11 mouse cellular contexts compared by ENCODE assay signal in genomic region chr2:135745126-135745525, GRCm38 (mm10).
A peak's percentile ranks its signal among the peaks of the same experiment; 100 is the strongest.
DNase-seq lines count a peak whose midpoint lies in the region; ATAC-seq lines count a peak whose summit lies in the region.
"Had no signal": no experiment of that assay in that cellular context is flagged by ENCODE, and none has a peak within 500 bp of the region (broad histone marks: within the 10 kb centered on the region; RNA-seq: fewer than 3 reads in every experiment).

No protein-coding gene starts in this region.

- H3K27me3 ChIP-seq in hindbrain, embryonic 11.5 days (ENCODE audit: control insufficient read depth, insufficient read depth, low read length) = no peaks in the 10 kb centered on the region
- H3K27me3 ChIP-seq in hindbrain, embryonic 12.5 days = no peaks in the 10 kb centered on the region
- no peaks in the 10 kb centered on the region for H3K27me3 ChIP-seq in lung, embryonic 15.5 days
- H3K27me3 ChIP-seq: embryonic facial prominence, embryonic 12.5 days; midbrain, embryonic 15.5 days had no signal

- H3K36me3 ChIP-seq in hindbrain, embryonic 11.5 days (ENCODE audit: control insufficient read depth, insufficient read depth, low read length) = no peaks in the 10 kb centered on the region
- H3K36me3 ChIP-seq in hindbrain, embryonic 12.5 days = no peaks in the 10 kb centered on the region
- no peaks in the 10 kb centered on the region for H3K36me3 ChIP-seq in lung, embryonic 15.5 days
- H3K36me3 ChIP-seq: embryonic facial prominence, embryonic 12.5 days; midbrain, embryonic 15.5 days had no signal

- peak; percentile 15 for DNase-seq in hindbrain, embryonic 11.5 days (ENCODE audit: low spot score)
- peak; percentile 28 for DNase-seq in NIH3T3 (ENCODE audit: low read depth)
- peak; percentile 46 to 48 for DNase-seq in adrenal gland, postnatal 36 days
- DNase-seq in cerebellum, adult 9-11 months = no peak
- DNase-seq in urinary bladder, postnatal 4 days (ENCODE audit: low spot score in 2 of 2) = no peak
- DNase-seq: right cerebral cortex, postnatal 14 days; thymus, postnatal 36 days had no signal

- WGBS in hindbrain, embryonic 11.5 days = 61% methylated on average over 7 of the region's 7 CpGs
- WGBS in hindbrain, embryonic 12.5 days = 60% methylated on average over 7 of the region's 7 CpGs
- 49% methylated on average over 7 of the region's 7 CpGs for WGBS in lung, embryonic 15.5 days

- no peaks in the 10 kb centered on the region for H3K4me1 ChIP-seq in hindbrain, embryonic 11.5 days (replicated peaks; ENCODE audit: control insufficient read depth, insufficient read depth, low read length)
- H3K4me1 ChIP-seq in hindbrain, embryonic 12.5 days = peaks cover 36% of the 10 kb centered on the region
- H3K4me1 ChIP-seq in lung, embryonic 15.5 days = peaks cover 27% of the 10 kb centered on the region

- no peak overlapping the region for H3K9ac ChIP-seq in hindbrain, embryonic 11.5 days (ENCODE audit: low read depth, low read length)
- no peak overlapping the region for H3K9ac ChIP-seq in hindbrain, embryonic 12.5 days
- no peak overlapping the region for H3K9ac ChIP-seq in lung, embryonic 15.5 days
- H3K9ac ChIP-seq: embryonic facial prominence, embryonic 12.5 days; midbrain, embryonic 15.5 days had no signal

- no peak overlapping the region for H3K4me2 ChIP-seq in hindbrain, embryonic 11.5 days (replicated peaks; ENCODE audit: low read depth, low read length)
- no peak overlapping the region for H3K4me2 ChIP-seq in hindbrain, embryonic 12.5 days (replicated peaks)
- H3K4me2 ChIP-seq in lung, embryonic 15.5 days = peak overlapping the region; percentile 30; the same call in 1 of the 2 replicates
- H3K4me2 ChIP-seq: embryonic facial prominence, embryonic 12.5 days; midbrain, embryonic 15.5 days had no signal

- no peak overlapping the region for H3K27ac ChIP-seq in hindbrain, embryonic 11.5 days (ENCODE audit: low read depth, low read length)
- H3K27ac ChIP-seq in hindbrain, embryonic 12.5 days = no peak overlapping the region
- no peak overlapping the region for H3K27ac ChIP-seq in lung, embryonic 15.5 days
- H3K27ac ChIP-seq: embryonic facial prominence, embryonic 12.5 days; midbrain, embryonic 15.5 days had no signal

- H3K4me3 ChIP-seq in hindbrain, embryonic 11.5 days (ENCODE audit: low read depth, low read length) = no peak overlapping the region
- H3K4me3 ChIP-seq in hindbrain, embryonic 12.5 days = no peak overlapping the region
- no peak overlapping the region for H3K4me3 ChIP-seq in lung, embryonic 15.5 days
- H3K4me3 ChIP-seq: embryonic facial prominence, embryonic 12.5 days; midbrain, embryonic 15.5 days had no signal

- ATAC-seq in hindbrain, embryonic 11.5 days (ENCODE audit: low FRiP score) = 0 out of 2 replicates have a peak, but pooled peaks have one; percentile 15
- ATAC-seq in hindbrain, embryonic 12.5 days (ENCODE audit: low FRiP score) = no peak
- ATAC-seq in lung, embryonic 15.5 days (ENCODE audit: borderline replicate concordance, extremely low read depth, low FRiP score, low TSS enrichment) = no peak; the same call in 1 of the 2 replicates
- ATAC-seq: midbrain, embryonic 15.5 days had no signal

- H3K9me3 ChIP-seq in hindbrain, embryonic 11.5 days (ENCODE audit: control insufficient read depth, low read length) = no peaks in the 10 kb centered on the region
- H3K9me3 ChIP-seq in hindbrain, embryonic 12.5 days (replicated peaks) = no peaks in the 10 kb centered on the region
- H3K9me3 ChIP-seq in lung, embryonic 15.5 days = no peaks in the 10 kb centered on the region
- H3K9me3 ChIP-seq: embryonic facial prominence, embryonic 12.5 days; midbrain, embryonic 15.5 days had no signal

Comparison
In these comparisons a context has a peak if more than half of its experiments do, and no peak if none do; other contexts are left out.
1. DNase-seq: peak in hindbrain, embryonic 11.5 days (single experiment), NIH3T3 (single experiment) and adrenal gland, postnatal 36 days (2 of 2); none in cerebellum, adult 9-11 months (single experiment) and urinary bladder, postnatal 4 days (0 of 2).